Mouse (Mus musculus) embryonic fibroblast, embryonic 13.5 days (primary cell): ENCODE measurements around the gene Asb17. TPM values are rescaled to one million over a fixed set of nuclear protein-coding genes. Genes with fewer than 3 reads are reported as not detected.
"Not testable (repeated sequence)": the region's sequence is repeated elsewhere in the genome, so short reads cannot be mapped to it uniquely, and the experiment has no call there.

Source experiments
- H3K27ac ChIP-seq: 2 replicates; pipeline ENCODE4 v1.5.1; 2012; ENCODE audit warnings: low read length, control low read depth, inconsistent platforms; ENCODE audit not compliant: insufficient read depth
- H3K4me1 ChIP-seq: 2 replicates; pipeline ENCODE4 v1.6.1; 2011; ENCODE audit warnings: low read length; ENCODE audit not compliant: control insufficient read depth, insufficient read depth
- H3K4me3 ChIP-seq: 2 replicates; pipeline ENCODE4 v1.5.1; 2011; ENCODE audit warnings: mild to moderate bottlenecking, control low read depth, low read length; ENCODE audit not compliant: insufficient read depth
- CTCF ChIP-seq: IDR thresholded peaks from 2 replicates; pipeline ENCODE4 v1.5.1; 2011; ENCODE audit warnings: mild to moderate bottlenecking, control low read depth, low read length, moderate library complexity, borderline replicate concordance; ENCODE audit not compliant: insufficient read depth
- POLR2A ChIP-seq: IDR thresholded peaks from 2 replicates; pipeline ENCODE4 v1.6.1; 2011; ENCODE audit warnings: low read depth, mild to moderate bottlenecking, control low read depth, low read length, moderate library complexity
- polyA plus RNA-seq: library from polyadenylated mRNA; stranded (reverse); fragments of >200 nt; gene quantifications from 2 replicates; pipeline ENCODE4 v1.2.4, GENCODE M21; 2011; ENCODE audit warnings: low read depth; ENCODE audit not compliant: missing spikeins, insufficient read length

Gene Asb17
- polyA plus RNA-seq, 1 experiment: not detected

DNA sequence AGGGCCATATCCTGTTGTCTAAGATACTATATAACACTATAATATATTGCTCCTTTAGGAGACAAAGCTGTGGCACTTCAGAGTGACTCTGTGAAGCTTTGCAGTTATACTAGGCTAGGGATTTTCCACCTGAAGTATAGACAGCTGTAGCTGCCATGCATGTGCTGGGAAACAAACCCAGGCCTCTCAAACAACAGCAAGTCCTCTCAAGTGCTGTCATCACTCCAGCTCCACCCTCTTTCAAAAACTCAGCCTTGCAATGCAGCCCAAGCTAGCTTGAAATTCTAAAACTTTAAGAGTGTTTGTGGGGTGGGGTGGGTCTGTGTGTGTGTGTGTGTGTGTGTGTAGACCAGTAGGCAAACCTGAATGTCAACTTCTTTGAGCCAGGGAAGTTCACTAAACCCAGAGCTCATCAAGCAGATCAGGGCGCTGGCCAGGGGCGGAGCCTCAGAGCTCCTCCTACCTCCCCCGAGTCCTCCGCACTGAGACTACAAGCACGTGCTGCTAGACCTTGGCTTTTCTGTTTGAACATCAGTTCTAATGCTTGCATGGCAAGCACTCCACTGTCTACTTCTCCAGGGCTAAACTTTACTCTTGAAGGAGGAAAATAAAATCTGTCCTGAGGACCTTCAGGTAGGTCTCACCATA, 5.5 kb downstream of the Asb17 start:
- peaks cover 2% of the 10 kb centered on the region; the same call in 1 of the 2 replicates for H3K4me1 ChIP-seq
- no peak overlapping the region for H3K27ac ChIP-seq
- no peak overlapping the region for H3K4me3 ChIP-seq
- TF ChIP-seq CTCF (no peak), POLR2A (no peak)

DNA sequence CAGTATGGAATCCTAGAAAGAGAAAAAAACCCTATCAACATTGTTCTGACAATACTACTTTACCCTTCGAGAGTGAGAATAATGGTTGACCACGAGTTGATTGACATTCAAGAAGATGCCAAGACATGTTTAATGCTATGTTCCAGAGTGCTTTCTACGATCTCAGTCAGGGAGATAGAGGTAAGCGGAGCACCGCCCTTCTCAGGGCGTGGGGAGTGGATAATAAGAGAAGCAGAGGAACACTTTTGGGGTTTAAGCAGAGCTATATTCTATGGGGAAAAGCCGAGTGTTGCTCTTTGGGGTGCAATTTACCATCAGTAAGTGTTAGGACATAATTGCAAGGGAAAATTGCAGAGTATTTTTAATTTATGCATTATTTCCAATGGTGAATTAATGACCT, 6.8 kb downstream of the Asb17 start:
- Histone ChIP-seq H3K4me3 (no peak overlapping the region), H3K4me1 (peaks cover 2% of the 10 kb centered on the region; the same call in 1 of the 2 replicates), H3K27ac (no peak overlapping the region)
- TF ChIP-seq POLR2A (no peak), CTCF (no peak)

DNA sequence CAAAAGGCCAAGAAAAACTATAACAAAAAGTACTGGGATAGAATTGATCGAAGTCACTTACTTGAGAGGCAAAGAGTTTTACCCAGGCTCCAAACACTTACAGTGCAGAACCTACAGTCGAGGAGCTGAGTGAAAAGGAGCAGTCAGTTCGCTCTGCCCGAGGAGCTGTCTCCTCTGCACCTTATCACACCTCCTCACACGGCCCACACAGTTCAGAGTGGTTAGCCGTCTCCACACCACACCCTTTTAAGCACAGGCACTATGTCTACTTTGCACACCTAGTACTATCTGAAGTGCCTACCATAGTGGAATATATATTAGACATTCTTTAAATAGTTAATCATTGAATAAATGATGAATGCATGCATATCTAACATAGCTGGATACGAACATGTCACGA, 8.3 kb downstream of the Asb17 start:
- H3K27ac ChIP-seq: no peak overlapping the region
- H3K4me1 ChIP-seq: peaks cover 2% of the 10 kb centered on the region; the same call in 1 of the 2 replicates
- no peak overlapping the region for H3K4me3 ChIP-seq
- TF ChIP-seq POLR2A (no peak), CTCF (no peak)

GRCm38 (mm10) chr3:153858350-153859001, 14.5 kb downstream of the Asb17 start:
- Histone ChIP-seq H3K4me3 (no peak overlapping the region), H3K4me1 (no peaks in the 10 kb centered on the region), H3K27ac (no peak overlapping the region)
- no peak for TF ChIP-seq CTCF
- no peak for TF ChIP-seq POLR2A

DNA sequence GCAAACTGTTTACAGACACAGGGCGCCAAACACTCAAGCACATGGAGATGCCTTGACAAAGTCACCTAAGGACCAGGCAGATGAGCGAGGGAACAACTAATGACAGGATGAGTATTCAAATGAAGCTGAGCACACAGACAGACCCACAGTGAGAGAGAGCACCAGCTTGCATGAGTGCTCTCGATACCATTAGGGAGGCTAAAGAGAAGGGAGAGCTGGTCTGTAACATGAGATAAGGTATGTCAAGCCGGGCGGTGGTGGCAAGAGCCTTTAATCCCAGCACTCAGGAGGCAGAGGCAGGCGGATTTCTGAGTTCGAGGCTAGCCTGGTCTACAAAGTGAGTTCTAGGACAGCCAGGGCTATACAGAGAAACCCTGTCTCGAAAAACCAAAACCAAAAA, 16.4 kb downstream of the Asb17 start:
- H3K4me1 ChIP-seq, H3K4me3 ChIP-seq, H3K27ac ChIP-seq: not testable (repeated sequence)

- no peak overlapping the region for H3K4me3 ChIP-seq
- TF ChIP-seq CTCF: no peak
- no peak for TF ChIP-seq POLR2A
- H3K27ac ChIP-seq: no peak overlapping the region
- H3K4me1 ChIP-seq: no peaks in the 10 kb centered on the region
Observed at GRCm38 (mm10) chr3:153863816-153864215, 19.8 kb downstream of the Asb17 start.

- Histone ChIP-seq H3K4me1 (no peaks in the 10 kb centered on the region), H3K27ac (no peak overlapping the region), H3K4me3 (no peak overlapping the region)
- no peak for TF ChIP-seq CTCF
- TF ChIP-seq POLR2A: no peak
Observed at GRCm38 (mm10) chr3:153864636-153865429, 20.8 kb downstream of the Asb17 start.

GRCm38 (mm10) chr3:153867149-153868136, 23.4 kb downstream of the Asb17 start:
- Histone ChIP-seq H3K4me1 (no peaks in the 10 kb centered on the region), H3K27ac (no peak overlapping the region), H3K4me3 (no peak overlapping the region)
- TF ChIP-seq CTCF (no peak), POLR2A (no peak)

- no peaks in the 10 kb centered on the region for H3K4me1 ChIP-seq
- H3K4me3 ChIP-seq: no peak overlapping the region
- TF ChIP-seq CTCF: no peak
- no peak for TF ChIP-seq POLR2A
- H3K27ac ChIP-seq: no peak overlapping the region
Observed at GRCm38 (mm10) chr3:153871396-153871795, 27.4 kb downstream of the Asb17 start.
